Comparison of ENCODE assay signal across 16 mouse cellular contexts in genomic region chr16:10768821-10769220, GRCm38 (mm10). TPM values are rescaled to one million over a fixed set of nuclear protein-coding genes. Genes with fewer than 3 reads are reported as not detected.
DNase-seq lines count a peak whose midpoint lies in the region; ATAC-seq lines count a peak whose summit lies in the region.
"Had no signal": no experiment of that assay in that cellular context is flagged by ENCODE, and none has a peak within 500 bp of the region (broad histone marks: within the 10 kb centered on the region; RNA-seq: fewer than 3 reads in every experiment).

No protein-coding gene starts in this region.

- ATAC-seq in limb, embryonic 12.5 days (ENCODE audit: insufficient number of reproducible peaks, insufficient read depth, low FRiP score, low TSS enrichment, low read depth), result no peak
- peak; percentile 87 for ATAC-seq in megakaryocyte, adult 5-6 weeks (ENCODE audit: poor library complexity, severe bottlenecking)
- ATAC-seq: forebrain, postnatal 0 days; inflammation-experienced regulatory T-cells, adult 6 months had no signal

- DNase-seq in limb, embryonic 10.5 days (ENCODE audit: low spot score), result no peak
- DNase-seq in 416B (ENCODE audit: low read depth), result peak; percentile 87
- peak; percentile 71 for DNase-seq in adrenal gland, postnatal 10 days
- no peak for DNase-seq in cerebellum, adult 18-20 months
- no peak for DNase-seq in left cerebral cortex, adult 18-20 months (ENCODE audit: low spot score in 2 of 2)
- no peak for DNase-seq in embryo, embryonic 9.5 days (ENCODE audit: extremely low spot score)
- DNase-seq: cerebellum, postnatal 36 days; forebrain, postnatal 0 days; heart, postnatal 10 days had no signal

- WGBS in limb, embryonic 12.5 days, result 42% methylated on average over 9 of the region's 9 CpGs
- 55% methylated on average over 9 of the region's 9 CpGs for WGBS in limb, embryonic 10.5 days

- peaks cover 2% of the 10 kb centered on the region; the same call in 1 of the 2 replicates for H3K27me3 ChIP-seq in limb, embryonic 12.5 days
- H3K27me3 ChIP-seq in limb, embryonic 10.5 days (ENCODE audit: low read depth, poor library complexity, severe bottlenecking), result 0 out of 2 replicates have a peak, but pooled peaks cover 6% of the 10 kb centered on the region
- H3K27me3 ChIP-seq: neural tube, embryonic 12.5 days had no signal

- H3K9ac ChIP-seq in limb, embryonic 12.5 days (replicated peaks), result no peak overlapping the region
- H3K9ac ChIP-seq: forebrain, postnatal 0 days; neural tube, embryonic 12.5 days had no signal

- no peaks in the 10 kb centered on the region for H3K36me3 ChIP-seq in limb, embryonic 12.5 days
- no peaks in the 10 kb centered on the region for H3K36me3 ChIP-seq in limb, embryonic 10.5 days
- H3K36me3 ChIP-seq: midbrain, embryonic 10.5 days; neural tube, embryonic 12.5 days had no signal

- no peak overlapping the region for H3K4me3 ChIP-seq in limb, embryonic 12.5 days (replicated peaks)
- no peak overlapping the region for H3K4me3 ChIP-seq in limb, embryonic 10.5 days
- H3K4me3 ChIP-seq: midbrain, embryonic 10.5 days; neural tube, embryonic 12.5 days had no signal

- peaks cover 11% of the 10 kb centered on the region for H3K4me1 ChIP-seq in limb, embryonic 12.5 days (replicated peaks)
- peaks cover 26% of the 10 kb centered on the region for H3K4me1 ChIP-seq in limb, embryonic 10.5 days
- H3K4me1 ChIP-seq: neural tube, embryonic 12.5 days had no signal

- H3K9me3 ChIP-seq in limb, embryonic 12.5 days, result no peaks in the 10 kb centered on the region
- H3K9me3 ChIP-seq in limb, embryonic 10.5 days (replicated peaks), result no peaks in the 10 kb centered on the region
- H3K9me3 ChIP-seq: midbrain, embryonic 10.5 days; neural tube, embryonic 12.5 days had no signal

- peak overlapping the region; percentile 35; the same call in 1 of the 2 replicates for H3K27ac ChIP-seq in limb, embryonic 12.5 days
- no peak overlapping the region for H3K27ac ChIP-seq in limb, embryonic 10.5 days
- H3K27ac ChIP-seq: midbrain, embryonic 10.5 days; neural tube, embryonic 12.5 days had no signal

- H3K4me2 ChIP-seq in limb, embryonic 12.5 days, result no peak overlapping the region
- H3K4me2 ChIP-seq: neural tube, embryonic 12.5 days had no signal

RNA-seq across cellular contexts. Expression of gene Socs1, which starts 16.5 kb away (rescaled TPM):
- 8.9 and 9.5 TPM in 2 replicates for polyA plus RNA-seq in limb, embryonic 12.5 days (2016; fragmentation: Nextera tagmentation; extraction: Ambion mirVana)
- 3.5 and 4.6 TPM in 2 replicates for polyA plus RNA-seq in limb, embryonic 10.5 days (2016; fragmentation: Nextera tagmentation; extraction: Ambion mirVana)
- 1 to 10 TPM; 2.1 to 2.6 TPM for total RNA-seq in adrenal gland, postnatal 10 days (2021)
- 0.54 and 0.59 TPM in 2 replicates for total RNA-seq in megakaryocyte, adult 5-6 weeks (2015)
- 0.73 and 1.7 TPM in 2 replicates for total RNA-seq in megakaryocyte, adult 5-6 weeks (2017)
- total RNA-seq in left cerebral cortex, adult 18-20 months (2021), result 1 to 10 TPM; 1.0 to 1.1 TPM

RNA-seq across cellular contexts. Expression of gene Tnp2, which starts 19.6 kb away (rescaled TPM):
- not detected in 2 replicates for polyA plus RNA-seq in limb, embryonic 12.5 days (2016; fragmentation: Nextera tagmentation; extraction: Ambion mirVana)
- polyA plus RNA-seq in limb, embryonic 10.5 days (2016; fragmentation: Nextera tagmentation; extraction: Ambion mirVana), result not detected in 2 replicates
- total RNA-seq in adrenal gland, postnatal 10 days (2021), result not detected
- total RNA-seq in megakaryocyte, adult 5-6 weeks (2015), result not detected in 2 replicates
- total RNA-seq in megakaryocyte, adult 5-6 weeks (2017), result not detected in 2 replicates
- total RNA-seq in left cerebral cortex, adult 18-20 months (2021), result not detected
- total RNA-seq: forebrain, postnatal 0 days; heart, postnatal 10 days had no signal
- polyA plus RNA-seq: forebrain, postnatal 0 days; limb, embryonic 11.5 days; midbrain, embryonic 10.5 days; neural tube, embryonic 12.5 days; stomach, embryonic 14.5 days had no signal

RNA-seq across cellular contexts. Expression of gene Prm3, which starts 21.9 kb away (rescaled TPM):
- polyA plus RNA-seq in limb, embryonic 12.5 days (2016; fragmentation: Nextera tagmentation; extraction: Ambion mirVana), result not detected in 2 replicates
- not detected in 2 replicates for polyA plus RNA-seq in limb, embryonic 10.5 days (2016; fragmentation: Nextera tagmentation; extraction: Ambion mirVana)
- not detected for total RNA-seq in adrenal gland, postnatal 10 days (2021)
- total RNA-seq in megakaryocyte, adult 5-6 weeks (2015), result not detected in 2 replicates
- total RNA-seq in megakaryocyte, adult 5-6 weeks (2017), result not detected in 2 replicates
- total RNA-seq in left cerebral cortex, adult 18-20 months (2021), result not detected
- total RNA-seq: forebrain, postnatal 0 days; heart, postnatal 10 days had no signal
- polyA plus RNA-seq: forebrain, postnatal 0 days; inflammation-experienced regulatory T-cells, adult 6 months; limb, embryonic 11.5 days; midbrain, embryonic 10.5 days; neural tube, embryonic 12.5 days; stomach, embryonic 14.5 days had no signal

RNA-seq across cellular contexts. Expression of gene Prm2, which starts 27.1 kb away (rescaled TPM):
- polyA plus RNA-seq in limb, embryonic 12.5 days (2016; fragmentation: Nextera tagmentation; extraction: Ambion mirVana), result not detected in 2 replicates
- not detected in 2 replicates for polyA plus RNA-seq in limb, embryonic 10.5 days (2016; fragmentation: Nextera tagmentation; extraction: Ambion mirVana)
- total RNA-seq in adrenal gland, postnatal 10 days (2021), result not detected
- not detected in 2 replicates for total RNA-seq in megakaryocyte, adult 5-6 weeks (2015)
- not detected in 2 replicates for total RNA-seq in megakaryocyte, adult 5-6 weeks (2017)
- not detected for total RNA-seq in left cerebral cortex, adult 18-20 months (2021)
- total RNA-seq: forebrain, postnatal 0 days; heart, postnatal 10 days had no signal
- polyA plus RNA-seq: forebrain, postnatal 0 days; inflammation-experienced regulatory T-cells, adult 6 months; limb, embryonic 11.5 days; midbrain, embryonic 10.5 days; neural tube, embryonic 12.5 days; stomach, embryonic 14.5 days had no signal

RNA-seq across cellular contexts. Expression of gene Prm1, which starts 36.8 kb away (rescaled TPM):
- polyA plus RNA-seq in limb, embryonic 12.5 days (2016; fragmentation: Nextera tagmentation; extraction: Ambion mirVana), result 0.51 TPM in 1 of 2 replicates, not detected in the other
- not detected in 2 replicates for polyA plus RNA-seq in limb, embryonic 10.5 days (2016; fragmentation: Nextera tagmentation; extraction: Ambion mirVana)
- not detected for total RNA-seq in adrenal gland, postnatal 10 days (2021)
- not detected in 2 replicates for total RNA-seq in megakaryocyte, adult 5-6 weeks (2015)
- total RNA-seq in megakaryocyte, adult 5-6 weeks (2017), result not detected in 2 replicates
- total RNA-seq in left cerebral cortex, adult 18-20 months (2021), result not detected
- total RNA-seq: forebrain, postnatal 0 days; heart, postnatal 10 days had no signal
- polyA plus RNA-seq: forebrain, postnatal 0 days; limb, embryonic 11.5 days; midbrain, embryonic 10.5 days; neural tube, embryonic 12.5 days; stomach, embryonic 14.5 days had no signal

Comparison
In these comparisons a context has a peak if more than half of its experiments do, and no peak if none do; other contexts are left out.
1. DNase-seq: peak in 416B (single experiment) and adrenal gland, postnatal 10 days (single experiment); none in limb, embryonic 10.5 days (single experiment), cerebellum, adult 18-20 months (0 of 2), left cerebral cortex, adult 18-20 months (0 of 2) and embryo, embryonic 9.5 days (single experiment).